Mouse (Mus musculus): ENCODE measurements around the gene Rnf26.

DNA sequence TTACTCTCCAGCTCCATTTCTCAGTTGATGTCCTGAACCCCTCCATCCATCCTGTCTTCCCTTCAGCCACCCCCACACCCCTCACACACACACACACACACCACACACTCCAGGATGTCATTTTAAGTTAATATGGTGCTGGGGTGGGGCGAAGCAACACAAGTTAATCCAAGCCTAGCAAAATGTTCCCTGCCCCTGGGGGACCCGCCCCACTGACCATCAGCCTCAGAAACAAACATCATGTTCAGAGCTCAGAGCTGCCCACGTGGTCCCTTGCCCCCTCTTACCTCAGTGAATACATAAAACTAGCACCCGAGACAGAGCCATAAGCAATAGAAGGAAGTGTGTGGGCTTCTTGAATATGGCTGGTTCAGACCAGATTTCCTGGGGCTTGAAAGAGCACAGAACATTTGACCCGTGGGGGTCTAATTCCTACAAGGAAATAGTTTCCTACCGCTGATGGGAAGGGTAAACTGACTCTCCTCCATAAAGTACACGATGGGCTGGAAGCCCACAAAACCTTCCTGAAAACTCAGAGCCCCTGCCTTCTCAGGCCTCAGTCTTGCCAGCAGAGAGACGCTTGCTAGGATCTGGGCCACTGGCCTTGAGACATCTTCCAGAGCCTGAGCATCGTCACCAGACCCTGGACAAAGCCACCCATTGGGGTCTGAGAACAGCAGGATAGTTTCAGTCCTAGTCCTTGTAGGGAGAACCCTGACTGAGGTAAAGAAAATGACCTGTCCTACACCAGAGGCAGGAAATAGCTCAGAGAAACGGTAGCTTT is 33.1 kb downstream of the Rnf26 start:
- no peak for TF ChIP-seq CTCF (conservative IDR thresholded peaks at IDR 0.05; ENCODE audit: insufficient read depth, insufficient read length, low read depth, low read length)
- no peak for TF ChIP-seq POLR2A (IDR thresholded peaks at IDR 0.05; ENCODE audit: low read depth, low read length)

All from kidney, adult 2 months (tissue).